Mouse (Mus musculus) intestine, embryonic 16.5 days (tissue): ENCODE measurements around the gene Nsun4. TPM values are rescaled to one million over a fixed set of nuclear protein-coding genes. Genes with fewer than 3 reads are reported as not detected.
A peak's percentile ranks its signal among the peaks of the same experiment; 100 is the strongest.

Source experiments
- ATAC-seq: fragments of 200-750 bp; cut with Nextera tagmentation; 2 replicates; pipeline ENCODE4 v1.8.0; 2017; ENCODE audit warnings: moderate TSS enrichment, moderate library complexity
- H3K27ac ChIP-seq: fragments of 300-500 bp; sonication (generic); 2 replicates; pipeline ENCODE4 v1.5.1; 2014; ENCODE audit warnings: mild to moderate bottlenecking, low read length
- H3K27me3 ChIP-seq: fragments of 300-500 bp; sonication (generic); replicated peaks from 2 replicates; pipeline ENCODE4 v1.6.1; 2014; ENCODE audit warnings: low read length, control low read depth, mixed read lengths; ENCODE audit not compliant: control insufficient read depth, insufficient read depth
- H3K36me3 ChIP-seq: fragments of 300-500 bp; sonication (generic); 2 replicates; pipeline ENCODE4 v1.6.1; 2014; ENCODE audit warnings: low read length, control low read depth; ENCODE audit not compliant: control insufficient read depth, insufficient read depth
- H3K4me1 ChIP-seq: fragments of 300-500 bp; sonication (generic); 2 replicates; pipeline ENCODE4 v1.6.1; 2014; ENCODE audit warnings: low read length, control low read depth, mixed read lengths; ENCODE audit not compliant: control insufficient read depth, insufficient read depth
- H3K4me2 ChIP-seq: fragments of 300-500 bp; sonication (generic); 2 replicates; pipeline ENCODE4 v1.6.1; 2014; ENCODE audit warnings: low read depth, low read length, control low read depth
- H3K4me3 ChIP-seq: fragments of 300-500 bp; sonication (generic); 2 replicates; pipeline ENCODE4 v1.5.1; 2014; ENCODE audit warnings: mild to moderate bottlenecking, low read length
- H3K9ac ChIP-seq: fragments of 300-500 bp; sonication (generic); 2 replicates; pipeline ENCODE4 v1.6.1; 2014; ENCODE audit warnings: low read depth, low read length
- H3K9me3 ChIP-seq: fragments of 300-500 bp; sonication (generic); 2 replicates; pipeline ENCODE4 v1.6.1; 2016; ENCODE audit warnings: low read length, control low read depth; ENCODE audit not compliant: control insufficient read depth
- WGBS: fragments of 180-500 bp; shearing (Covaris S2); extraction: QIAGEN DNeasy Blood & Tissue Kit; methylation state at CpG from one replicate; pipeline ENCODE4 v1.1.7; 2014; 5-methylcytosine and 5-hydroxymethylcytosine counted together
- polyA plus RNA-seq: library from polyadenylated mRNA; unstranded; fragments of >200 nt; fragmentation: Nextera tagmentation; extraction: Ambion mirVana; gene quantifications from 2 replicates; pipeline ENCODE4 v1.2.1, GENCODE M21; 2015

The Nsun4 gene
- polyA plus RNA-seq, 1 experiment from 2014 or later: 39.8 TPM

DNA sequence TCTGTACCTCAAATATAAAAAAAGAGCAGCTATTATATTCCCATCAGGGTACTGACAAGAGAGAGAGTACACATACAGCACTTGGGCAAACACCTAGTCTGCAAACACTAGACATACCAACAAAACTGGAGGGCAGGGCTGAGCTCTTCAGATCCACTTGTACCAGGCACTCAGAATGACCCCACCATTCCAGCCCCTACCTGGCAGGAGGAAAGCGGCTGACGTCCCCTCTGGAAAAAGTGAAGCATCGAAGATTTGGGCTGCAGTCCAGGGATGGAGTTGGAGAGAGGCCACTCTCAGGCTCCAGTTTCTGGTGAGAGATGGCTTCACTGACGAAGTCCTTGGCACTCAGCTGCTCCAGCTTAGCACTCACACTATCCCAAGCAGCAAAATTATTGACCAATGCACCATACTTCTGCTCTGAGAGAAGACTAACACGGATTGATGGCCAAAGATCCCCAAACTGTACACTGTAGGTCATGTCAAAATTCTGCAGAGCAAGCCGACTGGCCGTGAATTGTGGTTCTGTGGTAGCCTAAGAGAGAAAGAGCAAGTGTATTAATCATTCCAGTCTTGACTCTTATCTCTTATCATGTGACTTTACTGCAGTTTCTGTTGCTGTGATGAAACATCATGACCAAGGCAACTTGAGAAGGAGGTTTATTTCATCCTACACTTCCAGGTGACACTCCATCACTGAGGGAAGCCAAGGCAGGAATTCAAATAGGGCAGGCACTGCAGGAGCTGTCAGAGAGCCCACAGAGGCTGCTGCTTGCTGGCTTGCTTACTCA is 5.4 kb downstream of the Nsun4 start:
- ATAC-seq: no peak
- H3K4me2 ChIP-seq: no peak overlapping the region; the same call in 1 of the 2 replicates
- H3K27me3 ChIP-seq: no peaks in the 10 kb centered on the region
- H3K27ac ChIP-seq: peak overlapping the region; percentile 43
- H3K36me3 ChIP-seq: peaks cover under 1% of the 10 kb centered on the region; the same call in 1 of the 2 replicates
- H3K4me1 ChIP-seq: peaks cover 3% of the 10 kb centered on the region; the same call in 1 of the 2 replicates
- H3K4me3 ChIP-seq: no peak overlapping the region
- H3K9me3 ChIP-seq: no peaks in the 10 kb centered on the region
- WGBS: 72% methylated on average over 7 of the region's 7 CpGs
- H3K9ac ChIP-seq: no peak overlapping the region

DNA sequence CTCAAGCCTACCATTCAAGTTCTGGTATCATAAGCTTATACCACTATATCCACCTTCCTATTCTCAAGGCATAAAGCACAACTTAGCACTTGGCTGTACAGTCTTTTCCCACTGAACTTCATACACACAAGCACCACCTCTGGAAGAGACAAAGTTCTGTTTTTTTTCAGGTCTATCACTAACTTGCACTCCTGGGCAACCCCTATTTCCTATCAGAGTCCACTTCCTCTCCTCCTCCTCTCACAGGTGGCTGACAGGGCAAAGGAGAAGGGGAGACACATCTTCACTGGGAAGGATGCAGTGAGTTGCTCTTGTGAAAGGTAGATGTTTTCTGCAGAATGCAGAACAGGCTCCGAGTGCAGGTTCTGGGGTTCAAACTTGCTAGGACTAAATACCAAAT is 6.0 kb downstream of the Nsun4 start:
- H3K4me1 ChIP-seq: peaks cover 3% of the 10 kb centered on the region; the same call in 1 of the 2 replicates
- no peak overlapping the region for H3K4me3 ChIP-seq
- H3K9ac ChIP-seq: no peak overlapping the region
- no peak for ATAC-seq
- 90% methylated on average over 1 of the region's 1 CpGs for WGBS
- no peak overlapping the region for H3K27ac ChIP-seq
- H3K27me3 ChIP-seq: no peaks in the 10 kb centered on the region
- no peaks in the 10 kb centered on the region for H3K9me3 ChIP-seq
- H3K4me2 ChIP-seq: no peak overlapping the region
- peaks cover 5% of the 10 kb centered on the region for H3K36me3 ChIP-seq

DNA sequence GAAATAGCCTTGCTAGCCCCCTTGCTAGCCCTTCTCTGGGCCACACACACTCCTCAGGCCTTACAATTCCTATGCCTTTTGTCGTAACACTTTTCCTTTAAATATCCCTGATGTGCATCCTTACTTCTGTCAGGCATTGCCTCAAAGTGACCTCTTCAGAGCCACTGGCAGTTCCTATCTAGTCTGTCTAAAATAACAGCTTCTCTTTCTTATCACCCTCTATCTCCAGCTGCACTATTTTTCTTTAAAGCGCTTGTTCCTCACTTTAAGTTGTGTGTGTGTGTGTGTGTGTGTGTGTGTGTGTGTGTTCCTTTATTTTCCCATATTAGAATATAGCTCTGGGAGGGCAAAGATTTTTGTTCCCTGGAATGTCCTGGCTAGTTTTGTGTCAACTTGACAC is 7.1 kb downstream of the Nsun4 start:
- H3K9ac ChIP-seq: no peak overlapping the region
- H3K27me3 ChIP-seq: no peaks in the 10 kb centered on the region
- no peak overlapping the region for H3K4me2 ChIP-seq
- no peaks in the 10 kb centered on the region for H3K9me3 ChIP-seq
- ATAC-seq: no peak
- no peaks in the 10 kb centered on the region; the same call in 1 of the 2 replicates for H3K4me1 ChIP-seq
- H3K27ac ChIP-seq: no peak overlapping the region
- WGBS: 93% methylated on average over 2 of the region's 2 CpGs
- no peak overlapping the region for H3K4me3 ChIP-seq
- H3K36me3 ChIP-seq: peaks cover 5% of the 10 kb centered on the region

DNA sequence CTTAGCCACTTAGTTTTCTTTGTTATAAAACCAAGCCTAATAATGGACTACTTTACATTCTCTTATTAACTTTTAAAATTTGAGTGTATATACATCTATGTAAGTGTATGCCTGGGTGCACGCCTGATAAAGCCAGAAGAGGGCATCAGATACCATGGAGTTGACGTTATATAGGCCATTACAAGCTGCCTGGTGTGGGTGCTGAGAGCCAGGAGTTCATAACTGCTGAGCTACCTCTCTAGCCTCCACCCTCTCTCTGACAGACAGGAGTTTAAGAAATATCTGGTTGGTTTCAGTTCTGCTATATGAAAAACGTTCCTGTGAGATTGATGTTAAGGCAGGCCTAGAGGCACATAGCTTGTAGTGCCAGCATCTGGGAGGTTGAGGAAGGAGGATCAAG is 11.5 kb downstream of the Nsun4 start:
- Histone ChIP-seq H3K4me1 (no peaks in the 10 kb centered on the region; the same call in 1 of the 2 replicates), H3K27ac (no peak overlapping the region), H3K4me2 (no peak overlapping the region), H3K27me3 (no peaks in the 10 kb centered on the region), H3K36me3 (peaks cover 5% of the 10 kb centered on the region), H3K4me3 (no peak overlapping the region), H3K9me3 (no peaks in the 10 kb centered on the region), H3K9ac (no peak overlapping the region)
- ATAC-seq: no peak
- 76% methylated on average over 3 of the region's 3 CpGs for WGBS

DNA sequence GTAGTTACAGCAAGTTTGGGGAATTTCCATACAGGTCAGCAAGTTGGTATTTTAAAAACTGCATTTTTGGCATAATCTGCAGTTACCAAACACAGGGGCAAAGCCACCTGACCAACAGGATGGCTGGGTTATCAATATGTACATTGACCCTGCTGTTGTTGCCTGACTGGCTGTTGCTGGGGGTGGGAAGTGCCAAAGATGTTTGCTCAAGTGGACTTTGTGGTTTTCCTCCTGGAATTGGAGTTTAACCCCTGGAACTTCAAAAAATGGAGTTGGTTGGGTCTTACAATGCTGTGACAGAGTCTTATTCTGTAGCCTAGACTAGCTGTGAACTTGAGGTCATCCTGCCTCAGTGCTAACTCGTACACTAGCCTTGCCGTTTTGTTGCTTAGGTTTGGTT is 13.2 kb downstream of the Nsun4 start:
- H3K4me3 ChIP-seq: no peak overlapping the region
- H3K36me3 ChIP-seq: peaks cover 5% of the 10 kb centered on the region
- no peak overlapping the region for H3K9ac ChIP-seq
- H3K9me3 ChIP-seq: no peaks in the 10 kb centered on the region
- WGBS: 81% methylated on average over 2 of the region's 2 CpGs
- no peak overlapping the region for H3K4me2 ChIP-seq
- peak overlapping the region; percentile 35; the same call in 1 of the 2 replicates for H3K27ac ChIP-seq
- H3K4me1 ChIP-seq: no peaks in the 10 kb centered on the region; the same call in 1 of the 2 replicates
- no peaks in the 10 kb centered on the region for H3K27me3 ChIP-seq
- ATAC-seq: peak; percentile 81

DNA sequence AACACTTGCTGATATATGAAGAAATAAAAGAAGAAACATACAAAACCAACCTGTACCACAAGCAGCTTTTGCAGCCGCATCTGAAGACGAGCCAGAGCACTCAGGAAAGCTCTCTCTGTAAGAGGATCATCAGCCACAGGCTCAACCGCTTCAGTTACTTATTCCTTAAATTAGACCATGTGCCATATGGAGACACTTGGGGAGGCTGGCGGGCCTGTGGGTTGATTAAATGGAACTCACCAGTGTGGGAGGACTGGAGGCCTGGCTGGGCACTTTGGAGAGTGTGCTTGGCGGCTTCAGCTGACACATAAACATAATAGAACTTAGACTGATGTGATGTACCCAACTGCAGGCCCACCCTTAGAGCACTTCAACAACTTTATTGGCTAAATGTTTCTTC is 20.3 kb downstream of the Nsun4 start:
- no peak for ATAC-seq
- H3K27ac ChIP-seq: no peak overlapping the region
- no peaks in the 10 kb centered on the region for H3K9me3 ChIP-seq
- H3K4me3 ChIP-seq: no peak overlapping the region
- peaks cover 10% of the 10 kb centered on the region for H3K36me3 ChIP-seq
- H3K4me2 ChIP-seq: no peak overlapping the region
- no peaks in the 10 kb centered on the region for H3K27me3 ChIP-seq
- WGBS: 89% methylated on average over 5 of the region's 5 CpGs
- no peak overlapping the region for H3K9ac ChIP-seq
- H3K4me1 ChIP-seq: no peaks in the 10 kb centered on the region

DNA sequence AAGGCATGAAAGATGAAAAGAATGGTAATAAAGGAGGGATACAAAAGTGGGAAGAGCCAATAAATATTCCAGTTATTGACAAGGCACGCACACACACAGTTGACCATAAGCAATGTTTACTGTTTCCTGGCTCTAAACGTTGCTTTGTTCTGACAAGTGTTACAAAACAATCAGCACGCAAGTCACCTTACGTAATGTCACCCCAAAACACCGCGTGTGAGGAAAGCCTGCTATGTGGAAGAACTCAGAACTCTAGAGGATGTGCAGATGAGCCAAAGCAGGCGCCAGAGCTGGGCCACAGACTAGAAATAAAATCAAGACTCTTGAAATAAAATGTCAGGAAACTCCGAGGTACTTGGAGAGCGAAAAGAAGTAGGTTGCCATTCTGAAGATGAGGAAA is 20.8 kb downstream of the Nsun4 start:
- H3K27ac ChIP-seq: no peak overlapping the region
- 88% methylated on average over 9 of the region's 9 CpGs for WGBS
- no peaks in the 10 kb centered on the region for H3K4me1 ChIP-seq
- no peak for ATAC-seq
- H3K4me3 ChIP-seq: no peak overlapping the region
- no peaks in the 10 kb centered on the region for H3K27me3 ChIP-seq
- H3K9ac ChIP-seq: no peak overlapping the region
- H3K9me3 ChIP-seq: no peaks in the 10 kb centered on the region
- no peak overlapping the region for H3K4me2 ChIP-seq
- peaks cover 10% of the 10 kb centered on the region for H3K36me3 ChIP-seq

DNA sequence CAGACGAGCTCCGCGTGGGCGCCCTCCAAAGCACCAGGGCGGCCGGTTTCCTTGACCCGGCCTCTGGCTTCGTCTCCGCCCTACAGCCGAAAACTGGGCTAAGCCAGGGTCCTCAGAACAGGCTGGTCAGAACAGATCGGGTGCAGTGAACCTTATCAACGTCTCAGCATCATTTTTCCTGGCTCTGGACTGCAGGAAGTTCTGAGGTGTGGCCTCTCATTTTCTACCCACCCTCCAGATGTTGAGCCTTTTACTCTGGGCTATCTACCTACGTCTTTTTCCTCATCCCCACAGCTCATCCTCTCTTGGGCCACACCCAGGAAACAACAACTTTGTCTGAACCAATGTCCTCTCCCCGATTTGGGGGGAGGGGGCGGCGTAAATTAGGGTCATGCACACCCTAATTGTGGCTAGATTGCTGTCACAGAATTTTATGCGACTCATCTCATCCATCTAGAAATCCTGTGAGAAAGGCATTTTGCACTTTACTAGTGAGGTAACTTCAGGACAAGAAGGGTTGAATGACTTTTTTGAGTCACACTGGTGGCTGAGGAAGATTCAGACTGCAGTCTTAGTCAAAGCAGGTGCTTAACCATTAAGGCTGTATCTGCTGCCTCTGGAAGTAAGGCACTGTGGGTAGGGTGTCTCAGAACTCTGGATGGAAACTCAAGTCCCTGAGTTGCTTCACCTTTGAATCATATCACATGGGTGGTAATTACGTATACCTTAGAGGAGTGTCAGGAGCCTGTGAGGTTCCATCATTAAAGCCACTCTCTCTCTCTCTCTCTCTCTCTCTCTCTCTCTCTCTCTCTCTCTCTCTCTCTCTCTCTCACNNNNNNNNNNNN is 35.6 kb downstream of the Nsun4 start, which contains the start of gene Faah:
Faah (minus strand) TSS at position 25 of the 845 bp plus-strand sequence.
- Histone ChIP-seq H3K27me3 (peaks cover 14% of the 10 kb centered on the region), H3K4me1 (0 out of 2 replicates have a peak, but pooled peaks cover 4% of the 10 kb centered on the region), H3K9me3 (no peaks in the 10 kb centered on the region), H3K36me3 (no peaks in the 10 kb centered on the region), H3K27ac (peak within 1 kb of the TSS; percentile 92), H3K9ac (peak within 1 kb of the TSS; percentile 84), H3K4me2 (peak within 1 kb of the TSS; percentile 94), H3K4me3 (peak within 1 kb of the TSS; percentile 78)
- WGBS: 7% methylated on average over 18 of the region's 18 CpGs
- peak; percentile 56 for ATAC-seq

DNA sequence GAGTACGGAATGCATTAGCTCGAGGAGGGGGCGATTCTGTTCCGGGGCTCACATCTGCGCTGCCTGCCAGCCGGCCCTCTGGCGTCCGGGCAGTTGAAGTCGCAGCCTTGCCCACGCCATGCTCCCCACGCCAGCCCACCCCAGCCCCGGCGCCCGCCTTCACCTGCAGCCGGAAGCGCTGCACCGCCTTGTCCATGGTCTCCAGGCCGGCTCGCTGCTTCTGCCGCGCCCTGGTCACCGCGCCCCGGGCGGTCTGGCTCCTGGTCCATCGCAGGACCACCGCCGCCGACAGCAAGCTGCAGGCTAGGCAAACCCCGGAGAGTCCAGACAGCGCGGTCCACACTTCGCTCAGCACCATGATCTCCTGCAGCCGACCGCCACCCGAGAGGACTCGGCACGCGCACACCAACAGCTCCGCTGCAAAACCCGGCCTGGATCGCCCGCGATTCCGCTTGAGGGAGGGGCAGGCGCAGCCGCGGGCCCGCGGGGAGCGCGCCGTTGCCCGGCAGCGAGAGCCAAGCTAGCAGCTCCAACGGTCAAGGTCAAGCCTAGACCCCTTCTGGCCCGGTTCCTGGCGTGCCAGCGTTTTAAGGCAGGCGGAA is 36.3 kb downstream of the Nsun4 start:
- Histone ChIP-seq H3K9ac (peak overlapping the region; percentile 84), H3K4me2 (peak overlapping the region; percentile 94), H3K27me3 (peaks cover 14% of the 10 kb centered on the region), H3K9me3 (no peaks in the 10 kb centered on the region), H3K27ac (peak overlapping the region; percentile 92), H3K4me3 (peak overlapping the region; percentile 78), H3K36me3 (no peaks in the 10 kb centered on the region), H3K4me1 (peaks cover 7% of the 10 kb centered on the region; the same call in 1 of the 2 replicates)
- peak; percentile 62 for ATAC-seq
- WGBS: under 1% methylated on average over 60 of the region's 60 CpGs
